Mouse (Mus musculus) duodenum, adult 2 months (tissue): ENCODE data around the gene Pnpla6. TPM values are rescaled to one million over a fixed set of nuclear protein-coding genes. Genes with fewer than 3 reads are reported as not detected.

Experiments used
- polyA plus RNA-seq: library from polyadenylated mRNA; depleted of rRNA; stranded (reverse); fragments of >200 nt; gene quantifications from 2 replicates; pipeline ENCODE4 v1.2.3, GENCODE M21; 2012; ENCODE audit warnings: low replicate concordance; rRNA removed

Gene Pnpla6
- 40.4 and 72.5 TPM in 2 replicates for polyA plus RNA-seq

GRCm38 (mm10) chr8:3515260-3515671 lies at the start of gene Pnpla6:
Gene Pnpla6 (plus strand): TSS chr8:3515384.

GRCm38 (mm10) chr8:3467006-3467885 lies 47.9 kb upstream of the Pnpla6 start, which contains the start of gene Pex11g:
Gene Pex11g (minus strand): TSS chr8:3467680.

GRCm38 (mm10) chr8:3470562-3470961 lies 44.6 kb upstream of the Pnpla6 start, which contains the start of gene Tex45:
Gene Tex45 (plus strand): TSS chr8:3470862.

GRCm38 (mm10) chr8:3492901-3493844 lies 22.0 kb upstream of the Pnpla6 start, which contains the start of gene Zfp358:
Gene Zfp358 (plus strand): TSS chr8:3493138.

GRCm38 (mm10) chr8:3500235-3501090 lies 14.7 kb upstream of the Pnpla6 start, which contains the start of gene Mcoln1:
Gene Mcoln1 (plus strand): TSS chr8:3500457.

GRCm38 (mm10) chr8:3567641-3568371 lies 52.6 kb downstream of the Pnpla6 start, which contains the start of gene C330021F23Rik:
Gene C330021F23Rik (plus strand): TSS chr8:3567990.

GRCm38 (mm10) chr8:3586993-3587390 lies 71.8 kb downstream of the Pnpla6 start, which contains the start of gene Camsap3:
Gene Camsap3 (plus strand): TSS chr8:3587293.

Other genes with a start within 250 kb of the Pnpla6 start
- gene Insr, start 235.8 kb upstream of the Pnpla6 start, polyA plus RNA-seq: 7.2 and 9.2 TPM in 2 replicates
- gene A430078G23Rik, start 162.0 kb upstream of the Pnpla6 start, polyA plus RNA-seq: 0.44 and 0.46 TPM in 2 replicates
- 23.5 and 28.3 TPM in 2 replicates for gene Arhgef18, start 122.4 kb upstream of the Pnpla6 start, polyA plus RNA-seq
- 12.5 and 16.2 TPM in 2 replicates for gene Pex11g, start 47.7 kb upstream of the Pnpla6 start, polyA plus RNA-seq
- gene Tex45, start 44.5 kb upstream of the Pnpla6 start, polyA plus RNA-seq: 0.21 TPM in 1 of 2 replicates, not detected in the other
- 27.4 and 34.8 TPM in 2 replicates for gene Zfp358, start 22.2 kb upstream of the Pnpla6 start, polyA plus RNA-seq
- gene Mcoln1, start 14.9 kb upstream of the Pnpla6 start, polyA plus RNA-seq: 386 and 793 TPM in 2 replicates
- gene C330021F23Rik, start 52.6 kb downstream of the Pnpla6 start, polyA plus RNA-seq: 0.14 and 1.1 TPM in 2 replicates
- gene Camsap3, start 71.9 kb downstream of the Pnpla6 start, polyA plus RNA-seq: 74.9 and 113 TPM in 2 replicates
- 26.7 and 29.0 TPM in 2 replicates for gene Xab2, start 105.9 kb downstream of the Pnpla6 start, polyA plus RNA-seq
- gene Pet100, start 106.2 kb downstream of the Pnpla6 start, polyA plus RNA-seq: 1.5 and 4.4 TPM in 2 replicates
- gene Pcp2, start 110.2 kb downstream of the Pnpla6 start, polyA plus RNA-seq: not detected in 2 replicates
- 256 and 257 TPM in 2 replicates for gene Stxbp2, start 115.6 kb downstream of the Pnpla6 start, polyA plus RNA-seq
- gene Retn, start 140.4 kb downstream of the Pnpla6 start, polyA plus RNA-seq: 2.4 TPM in 1 of 2 replicates, not detected in the other
- 0.07 TPM in 1 of 2 replicates, not detected in the other for gene Mcemp1, start 150.4 kb downstream of the Pnpla6 start, polyA plus RNA-seq
- gene Fcor, start 157.0 kb downstream of the Pnpla6 start, polyA plus RNA-seq: 0.37 and 2.7 TPM in 2 replicates
- gene Trappc5, start 160.9 kb downstream of the Pnpla6 start, polyA plus RNA-seq: 19.8 and 32.5 TPM in 2 replicates
- gene Fcer2a, start 178.8 kb downstream of the Pnpla6 start, polyA plus RNA-seq: 0.87 TPM in 1 of 2 replicates, not detected in the other
- gene Clec4g, start 205.3 kb downstream of the Pnpla6 start, polyA plus RNA-seq: 0.07 TPM in 1 of 2 replicates, not detected in the other
- 0.28 TPM in 1 of 2 replicates, not detected in the other for gene Cd209a, start 233.6 kb downstream of the Pnpla6 start, polyA plus RNA-seq